Comparison of ENCODE assay signal across 9 mouse cellular contexts in genomic region chr19:47402544-47402943, GRCm38 (mm10).
A peak's percentile ranks its signal among the peaks of the same experiment; 100 is the strongest.
DNase-seq lines count a peak whose midpoint lies in the region; ATAC-seq and TF ChIP-seq lines count a peak whose summit lies in the region.
"Had no signal": no experiment of that assay in that cellular context is flagged by ENCODE, and none has a peak within 500 bp of the region (broad histone marks: within the 10 kb centered on the region; RNA-seq: fewer than 3 reads in every experiment).

No protein-coding gene starts in this region.

- H3K9ac ChIP-seq in ES-E14 (ENCODE audit: insufficient read depth, low read depth, low read length, poor library complexity, severe bottlenecking) = no peak overlapping the region
- H3K9ac ChIP-seq in liver, embryonic 11.5 days (ENCODE audit: low read depth, low read length) = peak overlapping the region; percentile 58

- no peak overlapping the region for H3K4me3 ChIP-seq in ES-E14 (ENCODE audit: insufficient read depth in 1 of 2, low read depth in 1 of 2, low read length in 2 of 2, poor library complexity in 1 of 2, severe bottlenecking in 1 of 2)
- peak overlapping the region; percentile 11; the same call in 1 of the 2 replicates for H3K4me3 ChIP-seq in liver, embryonic 11.5 days (ENCODE audit: low read depth, low read length)

- peak; percentile 59 for ATAC-seq in erythroid progenitor cell, adult 5-6 weeks (replicated peaks; ENCODE audit: low FRiP score, poor library complexity, severe bottlenecking)
- peak; percentile 77 for ATAC-seq in liver, embryonic 11.5 days (replicated peaks; ENCODE audit: low FRiP score)
- ATAC-seq in inflammation-experienced regulatory T-cells, adult 6 months = no peak

- H3K27ac ChIP-seq in ES-E14 (ENCODE audit: insufficient read depth, low read depth, low read length, poor library complexity, severe bottlenecking) = 0 out of 2 replicates have a peak overlapping the region, but pooled peaks have one; percentile 86
- H3K27ac ChIP-seq in liver, embryonic 11.5 days (ENCODE audit: low read depth, low read length) = peak overlapping the region; percentile 99

- no peaks in the 10 kb centered on the region for H3K36me3 ChIP-seq in ES-E14 (ENCODE audit: control insufficient read depth, insufficient read depth, low read length, poor library complexity, severe bottlenecking)
- no peaks in the 10 kb centered on the region for H3K36me3 ChIP-seq in liver, embryonic 11.5 days (ENCODE audit: control insufficient read depth, insufficient read depth, low read length)

- H3K4me2 ChIP-seq in liver, embryonic 11.5 days = peak overlapping the region; percentile 64

- peaks cover 0 to 30% of the 10 kb centered on the region in 2 experiments; a peak in 2 of 4 replicates for H3K4me1 ChIP-seq in ES-E14 (ENCODE audit: control insufficient read depth in 2 of 2, insufficient read depth in 2 of 2, low read length in 2 of 2, poor library complexity in 1 of 2)
- H3K4me1 ChIP-seq in liver, embryonic 11.5 days (replicated peaks; ENCODE audit: control insufficient read depth, insufficient read depth, low read length) = peaks cover 50% of the 10 kb centered on the region

- WGBS in liver, embryonic 11.5 days = 45% methylated on average over 4 of the region's 4 CpGs

- H3K27me3 ChIP-seq in liver, embryonic 11.5 days (replicated peaks; ENCODE audit: control insufficient read depth, insufficient read depth, low read length) = no peaks in the 10 kb centered on the region

- no peaks in the 10 kb centered on the region for H3K9me3 ChIP-seq in ES-E14 (ENCODE audit: control insufficient read depth, insufficient read depth, low read depth, low read length)
- no peaks in the 10 kb centered on the region for H3K9me3 ChIP-seq in liver, embryonic 11.5 days (ENCODE audit: control insufficient read depth, low read length)

- DNase-seq in heart, adult 8-10 months (ENCODE audit: low spot score) = peak; percentile 40
- no peak for DNase-seq in heart, postnatal 36 days
- DNase-seq in ES-E14 (ENCODE audit: low read depth, low spot score) = no peak
- no peak for DNase-seq in liver, embryonic 11.5 days (ENCODE audit: low spot score)
- no peak for DNase-seq in left cerebral cortex, adult 9 months (ENCODE audit: low spot score in 2 of 2)
- no peak for DNase-seq in layer of hippocampus, postnatal 10 days (ENCODE audit: low spot score in 2 of 2)
- DNase-seq: cerebellum, adult 8-10 months had no signal

- in situ Hi-C loops in ES-E14 (cut with MboI; ENCODE audit: low sequenced_read_pairs in 2 of 2, unreplicated experiment in 2 of 2) = no loop called here

- intact Hi-C loops in heart, postnatal 36 days (cut with DNase I) = no loop called here

TF ChIP-seq in ES-E14, 5 proteins besides CTCF, POLR2A, EP300 and RAD21:
- no peak for TF ChIP-seq ZC3H11A (IDR thresholded peaks at IDR 0.05; ENCODE audit: borderline replicate concordance, low read depth, low read length)
- no peak for TF ChIP-seq HCFC1 (IDR thresholded peaks at IDR 0.05; ENCODE audit: borderline replicate concordance, insufficient read depth, low read length)
- no peak for TF ChIP-seq ZNF384 (IDR thresholded peaks at IDR 0.05; ENCODE audit: low read depth, low read length)
- no peak for TF ChIP-seq CHD2 (IDR thresholded peaks at IDR 0.05; ENCODE audit: low read depth, low read length)
- TF ChIP-seq MAFK (IDR thresholded peaks at IDR 0.05; ENCODE audit: insufficient read depth, low read depth, low read length) = no peak
TF ChIP-seq in ES-E14: peak in this region for 0.
